Mouse (Mus musculus): ENCODE measurements around the gene Tbl2. TPM values are rescaled to one million over a fixed set of nuclear protein-coding genes. Genes with fewer than 3 reads are reported as not detected.

The Tbl2 gene
- polyA plus RNA-seq, 2 experiments: 5.5 to 10.2 TPM

DNA sequence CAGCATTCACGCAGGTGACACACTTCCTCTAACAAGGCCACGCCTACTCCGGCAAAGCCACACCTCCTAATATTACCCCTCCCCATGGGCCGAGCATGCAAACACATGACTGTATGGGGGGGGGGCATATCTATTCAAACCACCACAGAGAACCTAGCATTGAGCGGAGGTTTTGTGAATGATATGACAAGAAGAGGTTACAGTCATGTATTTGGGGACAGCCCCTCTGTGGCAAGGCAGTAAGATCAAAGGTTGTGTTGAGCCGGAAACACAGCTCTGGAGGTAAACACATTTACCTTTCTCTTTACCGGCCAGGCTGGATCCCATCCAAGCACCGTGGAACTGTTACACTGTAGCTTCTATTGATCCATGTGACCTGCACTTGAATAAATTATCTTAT, 34.2 kb upstream of the Tbl2 start:
- no peak overlapping the region for H3K4me3 ChIP-seq (ENCODE audit: insufficient read depth in 1 of 2, low read depth in 2 of 2, low read length in 2 of 2)
- TF ChIP-seq CTCF (IDR thresholded peaks at IDR 0.05; ENCODE audit: low read depth): no peak
- no peak for TF ChIP-seq EP300 (IDR thresholded peaks at IDR 0.05; ENCODE audit: low read depth)
- WGBS (ENCODE audit: insufficient replicate concordance): 54% methylated on average over 8 of the region's 8 CpGs
- H3K36me3 ChIP-seq (replicated peaks; ENCODE audit: control insufficient read depth, insufficient read depth, low read depth): no peaks in the 10 kb centered on the region
- no peak overlapping the region for H3K4me2 ChIP-seq (ENCODE audit: low read depth)
- DNase-seq (ENCODE audit: low read depth in 3 of 3, low spot score in 3 of 3) (peak in 1 of 3 experiments; percentile 41), ATAC-seq (ENCODE audit: insufficient read depth) (peak; percentile 43; the same call in 1 of the 2 replicates)
- H3K9ac ChIP-seq (replicated peaks): no peak overlapping the region
- no peaks in the 10 kb centered on the region for H3K27me3 ChIP-seq (ENCODE audit: control insufficient read depth, insufficient read depth, low read length)
- H3K27ac ChIP-seq: no peak overlapping the region
- H3K9me3 ChIP-seq (ENCODE audit: control insufficient read depth, low read length): no peaks in the 10 kb centered on the region
- peaks cover 0 to 4% of the 10 kb centered on the region in 2 experiments; a peak in 1 of 4 replicates for H3K4me1 ChIP-seq (replicated peaks; ENCODE audit: control insufficient read depth in 2 of 2, insufficient read depth in 2 of 2, low read length in 1 of 2)

DNA sequence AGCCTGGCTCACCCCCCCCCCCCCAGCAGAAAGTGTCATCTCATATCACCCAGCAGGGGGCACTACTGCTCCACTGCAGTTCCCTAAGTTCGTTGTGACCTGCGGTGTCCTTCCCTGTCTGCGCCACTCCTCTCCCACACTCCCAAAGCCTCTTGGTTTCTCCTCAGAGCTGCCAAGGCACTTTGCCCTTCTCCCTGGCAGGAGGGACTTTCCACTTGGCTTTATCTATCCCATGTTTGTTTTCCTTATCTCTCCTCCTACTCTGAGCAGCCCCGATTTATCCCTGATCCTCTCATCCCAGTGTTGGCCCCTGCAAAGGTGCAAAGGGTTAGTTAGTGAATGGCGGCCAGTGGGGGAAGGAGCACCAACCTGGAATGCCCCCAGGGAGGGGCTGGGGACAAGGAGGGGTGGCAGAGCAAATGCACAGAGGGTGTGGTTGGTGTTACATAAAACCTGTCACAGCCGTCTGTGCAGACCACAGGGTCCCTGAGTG, 30.8 kb upstream of the Tbl2 start:
- no peak overlapping the region for H3K27ac ChIP-seq

DNA sequence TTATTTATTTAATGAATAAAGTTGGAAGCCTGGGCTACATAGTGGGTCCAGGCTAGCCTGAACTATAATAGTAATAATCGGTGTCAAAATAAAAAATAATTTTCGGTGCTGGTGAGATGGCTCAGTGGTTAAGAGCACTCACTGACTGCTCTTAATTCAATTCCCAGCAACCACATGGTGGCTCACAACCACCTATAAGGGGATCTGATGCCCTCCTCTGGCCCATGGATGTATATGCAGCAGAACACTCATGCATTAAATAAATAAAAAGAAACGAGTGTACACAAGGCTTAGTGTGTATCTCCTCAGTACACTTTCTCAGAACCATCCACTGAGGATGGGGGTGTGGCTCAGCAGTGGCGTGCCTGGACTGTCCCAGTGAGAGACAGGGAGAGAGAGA, 28.7 kb upstream of the Tbl2 start:
- WGBS (ENCODE audit: insufficient replicate concordance): 43% methylated on average over 4 of the region's 4 CpGs
- H3K27me3 ChIP-seq (ENCODE audit: control insufficient read depth, insufficient read depth, low read length): no peaks in the 10 kb centered on the region; the same call in 1 of the 2 replicates
- no peak for ATAC-seq (ENCODE audit: insufficient read depth)

More for the DNA sequence above, 30.8 kb upstream of the Tbl2 start:
- H3K27me3 ChIP-seq (ENCODE audit: control insufficient read depth, insufficient read depth, low read length): no peaks in the 10 kb centered on the region; the same call in 1 of the 2 replicates
- no peak overlapping the region for H3K4me2 ChIP-seq (ENCODE audit: low read depth)
- H3K36me3 ChIP-seq (replicated peaks; ENCODE audit: control insufficient read depth, insufficient read depth, low read depth): no peaks in the 10 kb centered on the region
- no peaks in the 10 kb centered on the region for H3K9me3 ChIP-seq (ENCODE audit: control insufficient read depth, low read length)
- H3K4me1 ChIP-seq (replicated peaks; ENCODE audit: control insufficient read depth in 2 of 2, insufficient read depth in 2 of 2, low read length in 1 of 2): peaks cover 0 to 4% of the 10 kb centered on the region in 2 experiments; a peak in 1 of 4 replicates
- TF ChIP-seq CTCF (IDR thresholded peaks at IDR 0.05; ENCODE audit: low read depth): peak; percentile 92
- no peak for TF ChIP-seq EP300 (IDR thresholded peaks at IDR 0.05; ENCODE audit: low read depth)
- H3K9ac ChIP-seq (replicated peaks): no peak overlapping the region
- no peak overlapping the region for H3K4me3 ChIP-seq (ENCODE audit: insufficient read depth in 1 of 2, low read depth in 2 of 2, low read length in 2 of 2)
- DNase-seq (ENCODE audit: low read depth in 3 of 3, low spot score in 3 of 3): peak in 2 of 3 experiments; percentile 39 to 42
- WGBS (ENCODE audit: insufficient replicate concordance): 11% methylated on average over 6 of the region's 6 CpGs
- ATAC-seq (ENCODE audit: insufficient read depth): peak; percentile 65

DNA sequence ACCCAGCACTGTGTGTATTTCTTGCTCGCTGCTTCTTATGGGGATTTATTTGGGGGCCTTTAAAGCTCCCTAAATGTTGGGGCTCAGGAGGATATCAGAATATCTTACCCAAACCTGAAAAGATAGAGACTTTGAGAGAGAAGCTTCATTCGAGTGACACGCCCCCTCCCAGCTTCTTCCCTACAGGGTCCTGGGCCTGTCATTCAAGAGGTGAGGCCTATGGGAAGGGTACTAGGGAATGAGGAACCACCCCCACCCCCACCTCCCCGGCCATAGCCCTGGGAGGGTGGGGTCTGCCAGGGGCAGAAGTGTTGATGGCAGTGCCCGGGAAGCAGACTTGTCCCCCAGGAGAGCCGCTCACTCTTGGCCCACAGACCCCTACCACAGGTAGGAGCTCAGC, 23.3 kb upstream of the Tbl2 start:
- TF ChIP-seq CTCF (IDR thresholded peaks at IDR 0.05; ENCODE audit: low read depth) (no peak), EP300 (IDR thresholded peaks at IDR 0.05; ENCODE audit: low read depth) (no peak)
- no peak for ATAC-seq (ENCODE audit: insufficient read depth)

More for the DNA sequence above, 28.7 kb upstream of the Tbl2 start:
- H3K9ac ChIP-seq (replicated peaks): no peak overlapping the region
- peaks cover 0 to 3% of the 10 kb centered on the region in 2 experiments; a peak in 1 of 4 replicates for H3K4me1 ChIP-seq (replicated peaks; ENCODE audit: control insufficient read depth in 2 of 2, insufficient read depth in 2 of 2, low read length in 1 of 2)
- H3K4me3 ChIP-seq (ENCODE audit: insufficient read depth in 1 of 2, low read depth in 2 of 2, low read length in 2 of 2): no peak overlapping the region
- H3K4me2 ChIP-seq (ENCODE audit: low read depth): no peak overlapping the region
- DNase-seq (ENCODE audit: low read depth in 3 of 3, low spot score in 3 of 3): no peak
- H3K9me3 ChIP-seq (ENCODE audit: control insufficient read depth, low read length): no peaks in the 10 kb centered on the region
- H3K36me3 ChIP-seq (replicated peaks; ENCODE audit: control insufficient read depth, insufficient read depth, low read depth): no peaks in the 10 kb centered on the region
- no peak overlapping the region for H3K27ac ChIP-seq
- no peak for TF ChIP-seq EP300 (IDR thresholded peaks at IDR 0.05; ENCODE audit: low read depth)
- peak; percentile 32; the same call in 1 of the 2 replicates for TF ChIP-seq CTCF (IDR thresholded peaks at IDR 0.05; ENCODE audit: low read depth)

DNA sequence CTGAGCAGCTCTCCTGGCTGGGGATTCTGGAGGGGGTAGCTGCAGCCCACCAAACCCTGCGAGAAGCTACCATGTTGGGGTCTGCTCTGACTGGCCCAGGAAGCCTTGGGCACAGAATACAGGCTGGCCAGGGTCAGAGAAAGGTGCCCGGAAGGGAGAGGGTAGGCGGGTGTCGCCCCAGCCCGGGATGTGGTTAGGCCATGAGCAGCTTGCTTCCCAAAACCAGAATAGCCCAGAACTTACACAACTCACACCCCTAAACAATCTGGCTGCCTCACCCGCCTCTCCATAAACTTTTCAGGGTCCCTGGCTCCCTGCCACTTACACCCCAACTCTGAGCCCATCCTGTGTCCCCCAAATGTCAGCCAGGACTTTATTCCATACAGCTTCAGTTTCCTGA, 21.8 kb upstream of the Tbl2 start:
- no peak overlapping the region for H3K27ac ChIP-seq
- peaks cover 3% of the 10 kb centered on the region for H3K27me3 ChIP-seq (ENCODE audit: control insufficient read depth, insufficient read depth, low read length)
- no peaks in the 10 kb centered on the region for H3K4me1 ChIP-seq (replicated peaks; ENCODE audit: control insufficient read depth in 2 of 2, insufficient read depth in 2 of 2, low read length in 1 of 2)
- H3K9me3 ChIP-seq (ENCODE audit: control insufficient read depth, low read length): no peaks in the 10 kb centered on the region
- WGBS (ENCODE audit: insufficient replicate concordance): 50% methylated on average over 6 of the region's 6 CpGs
- no peaks in the 10 kb centered on the region for H3K36me3 ChIP-seq (replicated peaks; ENCODE audit: control insufficient read depth, insufficient read depth, low read depth)
- no peak overlapping the region for H3K9ac ChIP-seq (replicated peaks)
- no peak for TF ChIP-seq CTCF (IDR thresholded peaks at IDR 0.05; ENCODE audit: low read depth)
- no peak overlapping the region for H3K4me2 ChIP-seq (ENCODE audit: low read depth)
- ATAC-seq (ENCODE audit: insufficient read depth): no peak
- no peak overlapping the region for H3K4me3 ChIP-seq (ENCODE audit: insufficient read depth in 1 of 2, low read depth in 2 of 2, low read length in 2 of 2)
- DNase-seq (ENCODE audit: low read depth in 3 of 3, low spot score in 3 of 3): no peak

More for the DNA sequence above, 23.3 kb upstream of the Tbl2 start:
- Histone ChIP-seq H3K4me2 (ENCODE audit: low read depth) (no peak overlapping the region), H3K36me3 (replicated peaks; ENCODE audit: control insufficient read depth, insufficient read depth, low read depth) (no peaks in the 10 kb centered on the region), H3K27ac (no peak overlapping the region), H3K9me3 (ENCODE audit: control insufficient read depth, low read length) (no peaks in the 10 kb centered on the region), H3K4me3 (ENCODE audit: insufficient read depth in 1 of 2, low read depth in 2 of 2, low read length in 2 of 2) (no peak overlapping the region), H3K4me1 (replicated peaks; ENCODE audit: control insufficient read depth in 2 of 2, insufficient read depth in 2 of 2, low read length in 1 of 2) (no peaks in the 10 kb centered on the region), H3K27me3 (ENCODE audit: control insufficient read depth, insufficient read depth, low read length) (no peaks in the 10 kb centered on the region; the same call in 1 of the 2 replicates), H3K9ac (replicated peaks) (no peak overlapping the region)
- DNase-seq (ENCODE audit: low read depth in 3 of 3, low spot score in 3 of 3): no peak
- 52% methylated on average over 6 of the region's 6 CpGs for WGBS (ENCODE audit: insufficient replicate concordance)

Measured in liver, embryonic 14.5 days (tissue).